Mouse (Mus musculus) cerebellum, adult 11-12 months (tissue): Measurements from ENCODE around the gene Rasgef1b.

Source experiments
- DNase-seq: peaks from one replicate; pipeline ENCODE4 v3.0.0; 2022

Rasgef1b gene

GRCm38 (mm10) chr5:99728649-99729212, at the start of gene Rasgef1b:
Rasgef1b (minus strand) TSS chr5:99729065.
- DNase-seq, result peak; percentile 72

GRCm38 (mm10) chr5:99775342-99775741, 46.5 kb upstream of the Rasgef1b start:
- peak; percentile 67 for DNase-seq

GRCm38 (mm10) chr5:99773265-99773664, 44.4 kb upstream of the Rasgef1b start:
- no peak for DNase-seq

- DNase-seq, result no peak
Measured at GRCm38 (mm10) chr5:99764246-99764645, 35.4 kb upstream of the Rasgef1b start.

- DNase-seq, result no peak
Measured at GRCm38 (mm10) chr5:99758859-99759258, 30.0 kb upstream of the Rasgef1b start.

DNA sequence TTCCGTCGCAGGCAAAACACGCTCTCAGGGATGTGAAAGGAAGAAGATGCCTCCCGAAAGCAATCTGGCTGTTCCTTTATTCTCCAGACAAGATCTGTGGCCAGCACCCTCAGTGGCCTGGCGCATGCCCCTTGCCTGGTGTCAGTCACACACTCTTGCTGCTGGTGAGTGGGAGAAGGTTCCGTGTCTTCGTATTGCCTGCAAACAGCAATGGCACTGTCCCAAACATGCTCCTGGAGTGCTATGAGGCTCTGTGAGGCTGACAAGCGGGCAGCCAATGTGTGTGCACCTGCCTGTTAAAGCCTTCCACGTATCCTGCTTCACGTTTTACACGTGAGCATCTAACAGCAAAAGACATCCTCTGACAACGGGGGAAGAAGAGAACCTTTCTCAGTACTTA, 25.0 kb upstream of the Rasgef1b start:
- DNase-seq, result peak; percentile 14

DNA sequence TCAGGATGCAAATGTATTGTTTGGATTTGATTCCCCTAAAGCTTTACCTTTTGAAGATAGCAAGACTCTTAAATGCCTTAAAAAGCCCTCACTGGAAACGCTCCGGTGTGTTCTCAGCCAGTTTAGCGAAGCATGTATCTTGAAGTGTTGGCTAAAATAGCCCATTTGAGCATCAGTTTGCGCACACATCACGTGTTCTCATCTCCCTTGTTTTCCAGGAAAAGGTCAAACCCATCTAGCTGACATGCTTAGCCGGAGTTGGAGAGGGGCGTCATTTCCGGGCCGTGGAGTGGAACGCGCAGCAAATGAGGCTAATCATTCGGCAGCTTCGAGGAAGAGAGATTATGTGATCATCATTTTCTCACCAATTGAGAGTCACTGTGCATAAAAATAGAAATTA, 24.5 kb upstream of the Rasgef1b start:
- no peak for DNase-seq

- no peak for DNase-seq
Measured at GRCm38 (mm10) chr5:99752670-99753231, 23.9 kb upstream of the Rasgef1b start.

DNA sequence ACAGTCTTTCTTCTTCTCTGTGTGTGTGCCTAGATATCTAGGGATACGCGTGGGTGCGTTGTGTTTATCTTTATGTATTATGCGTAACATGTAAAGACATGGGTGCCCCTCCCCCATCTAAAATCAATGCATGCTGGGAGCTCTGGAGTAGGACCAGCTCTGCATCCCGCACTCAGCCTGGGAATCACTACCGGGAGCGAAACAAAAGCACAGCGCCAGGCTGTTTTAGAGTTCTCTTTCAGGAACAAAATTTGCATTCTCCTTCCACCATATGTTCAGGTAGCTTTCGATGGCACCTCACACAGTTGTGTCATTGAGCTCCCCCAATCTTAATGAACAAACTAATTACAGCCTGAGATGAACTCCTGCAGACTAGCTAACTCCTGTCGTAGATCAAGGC, 19.6 kb upstream of the Rasgef1b start:
- DNase-seq, result no peak

DNA sequence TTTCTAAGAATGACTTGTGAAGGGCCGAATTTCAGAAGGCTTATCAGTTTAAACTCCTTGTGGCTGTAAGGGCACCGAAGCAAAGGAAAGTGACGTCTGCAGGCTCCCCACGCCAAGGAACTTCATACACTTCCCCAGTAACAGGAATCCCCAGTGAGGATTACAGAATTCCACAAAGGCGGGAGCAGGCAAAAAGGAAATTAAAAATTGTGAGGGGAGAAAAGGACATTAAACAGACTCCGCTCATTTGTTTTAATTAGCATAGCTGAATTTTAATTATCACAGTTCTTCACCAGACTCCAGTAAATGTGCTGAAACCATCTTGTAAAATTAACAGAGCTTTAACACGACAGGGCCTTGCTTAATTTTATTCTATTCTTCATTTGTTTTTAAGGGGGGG, 17.2 kb upstream of the Rasgef1b start:
- no peak for DNase-seq

DNA sequence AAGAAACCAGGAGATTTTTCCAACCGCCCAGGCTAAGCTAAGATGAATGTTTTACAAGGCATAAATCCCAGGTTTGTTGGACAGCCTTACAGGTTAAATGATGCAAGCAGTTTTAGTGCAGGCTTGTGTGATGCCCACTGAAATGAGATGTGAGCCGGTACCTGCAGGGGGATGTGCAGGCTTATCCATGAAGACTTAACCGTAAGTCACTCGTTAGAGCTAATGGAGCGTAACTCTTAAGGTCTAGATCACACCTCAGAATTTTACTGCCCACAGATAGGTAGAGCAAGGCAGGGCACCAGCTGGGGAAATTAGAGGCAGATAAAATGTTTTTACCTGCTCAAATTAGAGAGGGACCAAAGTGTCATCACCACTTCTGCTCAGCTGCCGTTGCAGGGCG, 14.0 kb upstream of the Rasgef1b start:
- DNase-seq, result no peak

DNA sequence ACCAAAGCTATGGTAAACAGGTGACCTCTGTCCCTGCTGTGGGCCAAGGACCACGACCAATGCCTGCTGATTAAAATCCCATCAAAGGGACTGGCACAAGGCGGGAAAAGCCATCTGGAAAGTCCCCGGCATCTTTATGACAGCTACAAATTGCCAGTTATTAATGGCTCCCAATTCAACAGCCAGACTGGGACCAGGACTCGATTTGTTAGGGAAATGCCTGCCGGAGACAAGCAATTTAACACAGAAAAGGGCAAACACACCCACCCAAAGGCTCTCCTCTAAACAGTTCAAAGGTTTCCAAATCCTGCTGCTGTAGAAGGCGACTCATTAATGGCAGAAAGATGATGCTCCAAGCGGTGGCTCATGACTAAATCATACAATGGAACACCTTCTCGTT, 13.2 kb upstream of the Rasgef1b start:
- no peak for DNase-seq

GRCm38 (mm10) chr5:99737937-99738727, 9.3 kb upstream of the Rasgef1b start:
- no peak for DNase-seq

DNA sequence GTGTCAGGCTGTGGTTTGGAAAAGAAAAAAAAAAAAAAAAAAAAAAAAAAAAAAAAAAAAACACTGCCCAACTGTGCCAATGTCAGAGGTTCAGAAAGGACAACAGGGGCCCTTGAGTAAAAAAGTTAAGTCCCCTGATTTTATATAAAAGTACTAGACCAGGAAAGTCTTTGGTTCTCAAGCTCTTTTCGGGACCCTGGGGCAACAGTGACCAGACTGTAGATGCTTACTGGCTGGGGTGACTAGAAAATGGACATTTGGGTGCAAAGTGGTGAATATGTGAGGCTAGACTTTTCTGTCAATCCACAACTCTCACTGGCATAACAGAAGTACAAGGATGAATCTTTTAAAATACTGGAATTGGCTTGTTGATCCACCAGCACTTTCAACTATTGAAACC, 1.1 kb upstream of the Rasgef1b start:
- no peak for DNase-seq

DNA sequence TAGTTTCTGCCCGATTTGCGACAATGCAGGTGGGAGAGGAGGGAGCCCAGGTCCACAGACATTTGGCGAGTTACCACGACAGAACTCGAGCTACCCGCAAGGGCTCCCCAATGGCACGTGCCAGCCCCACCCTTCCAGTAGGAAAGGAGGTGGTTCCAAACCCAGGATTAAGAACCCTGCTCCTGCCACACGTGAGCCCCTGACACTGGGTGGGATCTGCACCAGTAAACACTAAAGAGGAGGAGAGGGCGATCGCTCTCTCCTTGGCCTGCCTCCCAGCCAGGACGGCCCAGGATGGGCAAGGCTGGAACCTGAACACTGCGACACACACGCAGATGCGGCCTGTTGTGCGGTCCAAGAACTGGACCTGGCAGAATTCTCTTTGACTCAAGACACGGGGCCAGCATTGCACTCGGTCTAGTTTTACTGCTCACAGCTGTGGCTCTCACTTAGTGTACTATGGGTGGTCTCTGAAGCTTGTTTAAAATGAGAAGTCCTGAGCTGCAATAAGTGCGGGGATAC, 557 bp upstream of the Rasgef1b start:
- peak; percentile 62 for DNase-seq

DNA sequence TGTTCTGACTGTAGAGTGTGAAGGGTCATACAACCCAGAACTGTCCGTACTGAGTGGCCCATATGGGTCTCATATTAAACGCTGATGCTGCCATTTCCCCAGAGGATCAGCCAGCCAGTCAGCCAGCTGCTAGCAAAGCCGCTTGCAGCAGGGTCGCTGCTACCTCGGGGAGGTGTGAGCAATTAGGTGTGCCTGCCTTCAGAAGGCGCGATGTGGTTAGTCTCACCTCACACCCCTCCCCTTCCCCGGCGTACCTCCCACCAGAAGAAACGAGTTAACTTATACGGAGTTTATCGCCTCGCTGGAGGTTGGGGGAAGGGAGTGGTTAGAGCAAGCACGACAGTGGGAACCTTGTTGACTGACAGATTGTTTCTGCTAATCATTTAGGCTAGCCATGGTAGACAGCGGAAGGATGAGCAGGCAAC, 826 bp downstream of the Rasgef1b start:
- peak; percentile 31 for DNase-seq

DNA sequence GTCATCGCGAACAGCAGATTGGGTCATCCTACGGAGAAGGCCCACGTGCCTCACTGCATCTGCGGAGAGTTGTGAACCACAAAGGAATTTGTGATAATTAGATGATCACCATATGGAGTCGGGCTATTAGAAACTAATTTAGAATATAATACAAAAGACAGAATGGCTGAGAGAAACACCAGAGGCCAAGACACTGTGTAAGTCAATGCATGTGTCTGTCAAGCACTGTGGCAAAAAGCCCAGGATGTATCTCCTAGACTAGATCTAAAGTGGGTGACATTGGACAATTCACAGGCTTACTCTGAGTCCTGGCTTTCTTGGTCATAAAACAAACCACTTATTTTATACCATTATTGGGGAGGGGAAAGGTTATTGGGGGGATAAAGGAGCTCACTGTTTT, 4.9 kb downstream of the Rasgef1b start:
- DNase-seq, result no peak

DNA sequence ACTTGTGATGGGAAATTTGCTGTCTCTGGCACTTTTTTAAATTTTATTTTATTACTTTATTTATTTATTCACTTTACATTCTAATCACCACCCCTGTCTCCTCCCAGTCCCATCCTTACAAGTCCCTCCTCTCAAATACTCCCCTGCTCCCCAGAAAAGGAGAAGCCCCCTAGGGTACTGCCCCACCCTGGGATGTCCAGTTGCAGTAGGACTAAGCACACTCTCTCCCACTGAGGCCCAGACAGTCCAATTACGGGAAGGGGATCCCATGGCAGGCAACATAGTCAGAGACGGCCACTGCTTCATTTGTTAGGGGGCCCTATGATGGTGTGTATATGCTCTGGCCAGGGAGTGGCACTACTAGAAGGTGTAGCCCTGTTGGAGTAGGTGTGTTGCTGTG, 6.6 kb downstream of the Rasgef1b start:
- DNase-seq, result no peak

GRCm38 (mm10) chr5:99720554-99720953, 8.3 kb downstream of the Rasgef1b start:
- DNase-seq, result no peak

DNA sequence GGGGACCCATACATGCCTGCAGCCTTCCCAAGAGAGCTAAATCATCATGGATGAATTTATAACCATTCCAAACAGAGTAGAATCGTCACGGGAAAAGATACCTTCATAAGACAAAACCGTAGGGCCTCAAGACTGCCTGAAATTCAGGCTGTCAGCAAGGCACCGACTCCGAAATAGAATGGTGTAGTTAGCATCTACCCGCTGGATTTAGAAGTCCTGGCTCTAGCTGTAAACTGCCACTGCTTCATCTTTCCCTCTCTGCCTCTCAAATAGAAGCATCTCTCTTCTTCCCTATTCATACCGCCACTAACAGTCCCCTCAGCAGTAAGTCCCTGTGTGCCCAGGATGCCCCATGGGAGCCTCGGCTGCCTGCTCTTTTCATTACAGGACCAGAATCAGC, 10.9 kb downstream of the Rasgef1b start:
- no peak for DNase-seq

DNA sequence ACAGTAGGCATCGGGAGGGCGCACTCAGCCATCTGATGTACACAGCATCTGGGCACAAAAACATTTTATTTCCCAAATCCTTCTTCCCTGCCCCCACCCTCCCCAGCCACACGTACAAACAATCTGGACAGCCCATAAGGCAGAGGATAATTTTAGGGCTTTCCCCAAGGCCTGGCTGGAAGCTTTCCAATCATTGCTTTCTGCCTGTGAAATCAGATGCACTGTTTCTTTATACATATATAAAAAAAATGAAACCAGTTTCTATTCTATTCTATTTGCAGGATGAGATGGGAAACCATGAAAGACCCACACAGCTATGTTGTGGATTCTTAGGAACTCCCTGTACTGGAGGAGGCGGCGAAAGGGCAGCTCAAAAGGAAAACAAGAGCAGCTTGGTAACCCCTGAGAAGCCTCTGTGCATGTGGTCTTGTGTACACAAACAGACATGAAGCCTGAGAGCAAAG, 13.6 kb downstream of the Rasgef1b start:
- peak; percentile 74 for DNase-seq

- DNase-seq, result no peak
Measured at GRCm38 (mm10) chr5:99711947-99712346, 16.9 kb downstream of the Rasgef1b start.

- no peak for DNase-seq
Measured at GRCm38 (mm10) chr5:99708706-99709105, 20.2 kb downstream of the Rasgef1b start.

GRCm38 (mm10) chr5:99707261-99707660, 21.6 kb downstream of the Rasgef1b start:
- no peak for DNase-seq
